Mouse (Mus musculus): Measurements from ENCODE around the gene Smoc2.

Gene Smoc2

GRCm38 (mm10) chr17:14279966-14280300 lies 627 bp downstream of the Smoc2 start:
- in situ Hi-C loops (cut with MboI, MseI), result no loop called here

GRCm38 (mm10) chr17:14280425-14280833 lies 1.1 kb downstream of the Smoc2 start:
- in situ Hi-C loops (cut with MboI, MseI), result no loop called here

GRCm38 (mm10) chr17:14288015-14288616 lies 8.8 kb downstream of the Smoc2 start:
- in situ Hi-C loops (cut with MboI, MseI), result no loop called here

GRCm38 (mm10) chr17:14293617-14294016 lies 14.3 kb downstream of the Smoc2 start:
- in situ Hi-C loops (cut with MboI, MseI), result no loop called here

GRCm38 (mm10) chr17:14295146-14295545 lies 15.8 kb downstream of the Smoc2 start:
- in situ Hi-C loops (cut with MboI, MseI), result no loop called here

GRCm38 (mm10) chr17:14300361-14300760 lies 21.1 kb downstream of the Smoc2 start:
- in situ Hi-C loops (cut with MboI, MseI), result no loop called here

GRCm38 (mm10) chr17:14301491-14302344 lies 22.4 kb downstream of the Smoc2 start:
- in situ Hi-C loops (cut with MboI, MseI), result no loop called here

- in situ Hi-C loops (cut with MboI, MseI), result no loop called here
Observed at GRCm38 (mm10) chr17:14302356-14302755, 23.1 kb downstream of the Smoc2 start.

GRCm38 (mm10) chr17:14303722-14304121 lies 24.4 kb downstream of the Smoc2 start:
- in situ Hi-C loops (cut with MboI, MseI), result no loop called here

GRCm38 (mm10) chr17:14309884-14310283 lies 30.6 kb downstream of the Smoc2 start:
- in situ Hi-C loops (cut with MboI, MseI), result no loop called here

GRCm38 (mm10) chr17:14312440-14312839 lies 33.1 kb downstream of the Smoc2 start:
- in situ Hi-C loops (cut with MboI, MseI), result no loop called here

- in situ Hi-C loops (cut with MboI, MseI), result no loop called here
Observed at GRCm38 (mm10) chr17:14314308-14314707, 35.0 kb downstream of the Smoc2 start.

- in situ Hi-C loops (cut with MboI, MseI), result no loop called here
Observed at GRCm38 (mm10) chr17:14316536-14316935, 37.2 kb downstream of the Smoc2 start.

- in situ Hi-C loops (cut with MboI, MseI), result no loop called here
Observed at GRCm38 (mm10) chr17:14317439-14317838, 38.1 kb downstream of the Smoc2 start.

GRCm38 (mm10) chr17:14326156-14326555 lies 46.9 kb downstream of the Smoc2 start:
- in situ Hi-C loops (cut with MboI, MseI), result no loop called here

GRCm38 (mm10) chr17:14328037-14328436 lies 48.7 kb downstream of the Smoc2 start:
- in situ Hi-C loops (cut with MboI, MseI), result no loop called here

GRCm38 (mm10) chr17:14330498-14330897 lies 51.2 kb downstream of the Smoc2 start:
- in situ Hi-C loops (cut with MboI, MseI), result no loop called here

- in situ Hi-C loops (cut with MboI, MseI), result no loop called here
Observed at GRCm38 (mm10) chr17:14339932-14340557, 60.7 kb downstream of the Smoc2 start.

- in situ Hi-C loops (cut with MboI, MseI), result no loop called here
Observed at GRCm38 (mm10) chr17:14340736-14341135, 61.4 kb downstream of the Smoc2 start.

GRCm38 (mm10) chr17:14342511-14342910 lies 63.2 kb downstream of the Smoc2 start:
- in situ Hi-C loops (cut with MboI, MseI), result no loop called here

GRCm38 (mm10) chr17:14343442-14343841 lies 64.1 kb downstream of the Smoc2 start:
- in situ Hi-C loops (cut with MboI, MseI), result no loop called here

GRCm38 (mm10) chr17:14345556-14345955 lies 66.2 kb downstream of the Smoc2 start:
- in situ Hi-C loops (cut with MboI, MseI), result no loop called here

GRCm38 (mm10) chr17:14346891-14347290 lies 67.6 kb downstream of the Smoc2 start:
- in situ Hi-C loops (cut with MboI, MseI), result no loop called here
